Mouse (Mus musculus): ENCODE data around the gene Amz1. TPM values are rescaled to one million over a fixed set of nuclear protein-coding genes. Genes with fewer than 3 reads are reported as not detected.
A peak's percentile ranks its signal among the peaks of the same experiment; 100 is the strongest.

The Amz1 gene
- polyA plus RNA-seq, 1 experiment from 2014 or later, result 0.97 TPM

DNA sequence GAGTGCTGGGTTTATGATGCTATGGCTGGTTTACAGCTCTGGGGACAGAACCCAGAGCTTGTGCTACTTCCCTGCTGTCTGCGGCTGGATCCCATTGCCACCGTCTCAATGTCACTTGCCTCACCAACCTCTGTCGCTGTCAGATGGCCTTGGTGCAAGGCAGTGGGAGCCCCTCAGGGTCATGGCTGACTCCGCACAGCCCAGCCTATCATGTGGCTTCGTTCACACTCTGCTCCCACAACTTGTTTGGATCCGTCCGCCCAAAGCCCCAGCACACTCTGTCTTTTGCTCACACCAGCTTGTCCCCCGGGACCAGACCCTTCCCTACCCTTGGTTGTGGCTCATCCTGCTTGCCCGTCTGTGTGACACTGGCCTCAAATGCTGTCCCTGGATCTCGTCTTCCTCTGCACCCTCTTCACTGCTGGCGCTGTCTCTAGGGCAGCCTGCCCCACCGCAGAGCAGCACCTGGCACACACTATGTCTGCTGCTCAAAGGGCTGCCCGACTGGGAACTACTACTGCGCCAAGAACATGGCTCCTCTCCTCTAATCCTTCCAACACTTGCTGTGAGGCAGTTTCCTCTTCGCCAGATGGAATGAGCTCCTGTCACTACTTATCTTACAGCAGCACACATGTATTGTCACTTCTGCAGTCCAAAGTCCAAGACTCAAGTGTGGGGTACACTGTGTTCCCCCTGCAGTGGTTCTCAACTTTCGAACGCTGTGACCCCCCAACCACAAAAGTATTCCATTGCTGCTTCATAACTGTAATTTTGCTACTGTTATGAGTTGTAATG, 3.2 kb downstream of the Amz1 start:
- H3K4me3 ChIP-seq (replicated peaks), result no peak overlapping the region
- peaks cover 10% of the 10 kb centered on the region for H3K4me1 ChIP-seq (replicated peaks)
- H3K36me3 ChIP-seq, result no peaks in the 10 kb centered on the region
- H3K9ac ChIP-seq, result no peak overlapping the region
- no peaks in the 10 kb centered on the region for H3K27me3 ChIP-seq
- no peaks in the 10 kb centered on the region for H3K9me3 ChIP-seq (replicated peaks)
- DNase-seq (no peak), ATAC-seq (ENCODE audit: low read depth) (no peak)
- H3K4me2 ChIP-seq, result no peak overlapping the region
- no peak overlapping the region for H3K27ac ChIP-seq
- WGBS (ENCODE audit: insufficient replicate concordance), result 61% methylated on average over 17 of the region's 17 CpGs

DNA sequence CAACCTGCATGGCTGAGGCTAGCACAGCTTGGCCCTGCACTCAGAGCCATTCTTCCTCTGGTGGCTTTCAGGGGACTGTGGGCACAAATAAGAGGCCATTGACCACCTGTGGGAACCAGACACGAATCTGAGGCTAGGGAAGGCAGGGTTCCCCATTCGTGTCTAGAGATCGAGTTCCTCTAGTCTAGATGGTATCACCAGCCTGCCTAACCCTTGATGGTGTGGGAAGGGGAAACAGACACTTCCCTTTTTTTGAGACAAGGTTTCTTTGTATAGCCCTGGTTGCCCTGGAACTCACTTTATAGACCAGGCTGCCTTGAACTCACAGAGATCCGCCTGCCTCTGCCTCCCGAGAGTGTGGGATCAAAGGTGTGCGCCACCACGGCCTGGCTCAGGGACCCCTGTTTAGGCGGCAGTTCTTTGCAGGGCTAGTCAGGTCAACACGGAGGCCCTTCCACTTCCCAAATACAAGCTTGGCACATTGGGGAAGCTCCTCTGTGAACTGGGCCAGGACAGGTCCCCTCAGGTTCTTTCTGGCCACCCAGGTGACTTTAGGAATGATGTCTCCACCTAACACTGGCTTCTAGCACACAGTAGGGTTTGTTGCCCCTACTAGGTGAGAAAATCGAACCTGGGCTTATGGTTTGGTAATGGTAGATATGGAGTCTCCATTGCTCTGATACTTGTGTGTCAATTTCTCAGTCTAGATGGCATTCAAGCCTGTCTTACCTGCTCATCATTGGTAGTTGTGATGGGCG, 7.3 kb downstream of the Amz1 start:
- 33% methylated on average over 11 of the region's 11 CpGs for WGBS (ENCODE audit: insufficient replicate concordance)
- ATAC-seq (ENCODE audit: low read depth), result no peak
- no peak overlapping the region for H3K27ac ChIP-seq

DNA sequence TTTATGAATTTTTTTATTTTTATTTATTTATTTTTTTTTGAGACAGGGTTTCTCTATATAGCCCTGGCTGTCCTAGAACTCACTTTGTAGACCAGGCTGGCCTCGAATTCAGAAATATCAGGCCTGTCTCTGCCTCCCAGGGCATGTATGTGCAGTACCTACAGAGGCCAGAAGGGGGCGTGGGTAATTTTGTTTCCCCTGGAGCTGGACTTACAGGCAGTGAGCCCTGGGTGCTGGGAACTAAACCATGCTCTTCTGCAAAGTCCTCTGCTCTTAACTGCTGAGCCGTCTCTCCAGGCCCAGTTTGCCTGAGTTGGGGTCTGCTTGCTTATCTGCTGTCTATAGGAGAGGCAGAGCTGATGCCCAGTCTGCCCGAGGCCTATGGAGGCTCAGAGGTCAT, 8.3 kb downstream of the Amz1 start:
- ATAC-seq (ENCODE audit: low read depth), result no peak
- no peak overlapping the region for H3K4me2 ChIP-seq
- no peaks in the 10 kb centered on the region for H3K36me3 ChIP-seq
- H3K27ac ChIP-seq, result no peak overlapping the region
- H3K4me3 ChIP-seq (replicated peaks), result no peak overlapping the region
- 52% methylated on average over 4 of the region's 4 CpGs for WGBS (ENCODE audit: insufficient replicate concordance)
- no peak overlapping the region for H3K9ac ChIP-seq
- peak; percentile 31 for DNase-seq
- no peaks in the 10 kb centered on the region for H3K9me3 ChIP-seq (replicated peaks)
- H3K4me1 ChIP-seq (replicated peaks), result peaks cover 18% of the 10 kb centered on the region
- peaks cover 33% of the 10 kb centered on the region for H3K27me3 ChIP-seq

More for the DNA sequence above, 7.3 kb downstream of the Amz1 start:
- H3K4me1 ChIP-seq (replicated peaks), result peaks cover 20% of the 10 kb centered on the region
- H3K9ac ChIP-seq, result no peak overlapping the region
- H3K36me3 ChIP-seq, result no peaks in the 10 kb centered on the region
- peaks cover 23% of the 10 kb centered on the region for H3K27me3 ChIP-seq
- H3K9me3 ChIP-seq (replicated peaks), result no peaks in the 10 kb centered on the region
- no peak for DNase-seq
- no peak overlapping the region for H3K4me2 ChIP-seq
- H3K4me3 ChIP-seq (replicated peaks), result no peak overlapping the region

GRCm38 (mm10) chr5:140733336-140733735, 9.4 kb downstream of the Amz1 start:
- DNase-seq (no peak), ATAC-seq (ENCODE audit: low read depth) (no peak)
- H3K27ac ChIP-seq, result no peak overlapping the region
- no peak overlapping the region for H3K9ac ChIP-seq
- H3K4me2 ChIP-seq, result no peak overlapping the region
- H3K9me3 ChIP-seq (replicated peaks), result no peaks in the 10 kb centered on the region
- H3K4me3 ChIP-seq (replicated peaks), result no peak overlapping the region
- peaks cover 41% of the 10 kb centered on the region for H3K27me3 ChIP-seq
- H3K36me3 ChIP-seq, result no peaks in the 10 kb centered on the region
- 31% methylated on average over 3 of the region's 3 CpGs for WGBS (ENCODE audit: insufficient replicate concordance)
- peaks cover 18% of the 10 kb centered on the region for H3K4me1 ChIP-seq (replicated peaks)

- H3K9me3 ChIP-seq (replicated peaks), result no peaks in the 10 kb centered on the region
- H3K4me2 ChIP-seq, result peak overlapping the region; percentile 59
- H3K9ac ChIP-seq, result no peak overlapping the region
- H3K4me1 ChIP-seq (replicated peaks), result peaks cover 18% of the 10 kb centered on the region
- ATAC-seq (ENCODE audit: low read depth) (peak; percentile 39; the same call in 1 of the 2 replicates), DNase-seq (no peak)
- H3K36me3 ChIP-seq, result no peaks in the 10 kb centered on the region
- WGBS (ENCODE audit: insufficient replicate concordance), result under 1% methylated on average over 22 of the region's 22 CpGs
- H3K27me3 ChIP-seq, result peaks cover 46% of the 10 kb centered on the region
- H3K4me3 ChIP-seq (replicated peaks), result peak overlapping the region; percentile 39
- no peak overlapping the region for H3K27ac ChIP-seq
Observed at GRCm38 (mm10) chr5:140735297-140735696, 11.4 kb downstream of the Amz1 start.

DNA sequence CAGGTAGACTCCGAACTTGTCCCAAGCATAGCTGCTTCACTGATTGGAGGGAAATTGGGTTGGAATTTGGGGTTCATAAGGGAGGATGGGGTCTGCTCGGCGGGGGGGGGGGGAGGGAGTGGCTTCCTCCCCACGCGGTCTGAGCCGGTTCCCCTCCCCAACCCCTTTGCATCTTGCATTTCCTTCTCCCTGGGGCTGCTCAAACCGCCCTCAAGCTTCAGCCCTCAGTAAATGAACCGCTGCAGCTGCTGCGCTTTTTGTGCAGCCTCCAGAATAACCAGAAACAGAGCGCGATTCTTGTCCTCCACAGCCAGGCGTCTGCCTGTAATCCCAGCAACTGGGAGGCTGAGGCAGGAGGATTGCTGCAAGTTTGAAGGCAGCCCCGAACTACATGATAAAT, 12.2 kb downstream of the Amz1 start:
- WGBS (ENCODE audit: insufficient replicate concordance), result 6% methylated on average over 13 of the region's 13 CpGs
- Histone ChIP-seq H3K36me3 (no peaks in the 10 kb centered on the region), H3K4me3 (replicated peaks) (no peak overlapping the region), H3K9ac (no peak overlapping the region), H3K4me2 (peak overlapping the region; percentile 59), H3K4me1 (replicated peaks) (peaks cover 18% of the 10 kb centered on the region), H3K27me3 (peaks cover 46% of the 10 kb centered on the region), H3K9me3 (replicated peaks) (no peaks in the 10 kb centered on the region), H3K27ac (no peak overlapping the region)
- DNase-seq (no peak), ATAC-seq (ENCODE audit: low read depth) (no peak)

GRCm38 (mm10) chr5:140739813-140740212, 15.9 kb downstream of the Amz1 start:
- no peak overlapping the region for H3K9ac ChIP-seq

GRCm38 (mm10) chr5:140741040-140741439, 17.1 kb downstream of the Amz1 start:
- Histone ChIP-seq H3K4me1 (replicated peaks) (peaks cover 5% of the 10 kb centered on the region; the same call in 1 of the 2 replicates), H3K4me3 (replicated peaks) (no peak overlapping the region), H3K9ac (no peak overlapping the region), H3K9me3 (replicated peaks) (no peaks in the 10 kb centered on the region), H3K27me3 (peaks cover 30% of the 10 kb centered on the region), H3K36me3 (no peaks in the 10 kb centered on the region), H3K27ac (no peak overlapping the region), H3K4me2 (no peak overlapping the region)
- ATAC-seq (ENCODE audit: low read depth), result no peak
- WGBS (ENCODE audit: insufficient replicate concordance), result 65% methylated on average over 11 of the region's 11 CpGs
- no peak for DNase-seq

More at GRCm38 (mm10) chr5:140739813-140740212, 15.9 kb downstream of the Amz1 start:
- Histone ChIP-seq H3K9me3 (replicated peaks) (no peaks in the 10 kb centered on the region), H3K4me2 (no peak overlapping the region), H3K27ac (no peak overlapping the region), H3K4me1 (replicated peaks) (peaks cover 15% of the 10 kb centered on the region), H3K4me3 (replicated peaks) (no peak overlapping the region), H3K27me3 (peaks cover 42% of the 10 kb centered on the region), H3K36me3 (no peaks in the 10 kb centered on the region)
- ATAC-seq (ENCODE audit: low read depth) (no peak), DNase-seq (no peak)
- 55% methylated on average over 12 of the region's 12 CpGs for WGBS (ENCODE audit: insufficient replicate concordance)

- Histone ChIP-seq H3K36me3 (no peaks in the 10 kb centered on the region), H3K27ac (no peak overlapping the region), H3K9me3 (replicated peaks) (no peaks in the 10 kb centered on the region), H3K4me3 (replicated peaks) (no peak overlapping the region), H3K27me3 (peaks cover 22% of the 10 kb centered on the region), H3K4me2 (no peak overlapping the region), H3K9ac (no peak overlapping the region), H3K4me1 (replicated peaks) (peaks cover 3% of the 10 kb centered on the region; the same call in 1 of the 2 replicates)
- DNase-seq (no peak), ATAC-seq (ENCODE audit: low read depth) (no peak)
Observed at GRCm38 (mm10) chr5:140741877-140742276, 17.9 kb downstream of the Amz1 start.

DNA sequence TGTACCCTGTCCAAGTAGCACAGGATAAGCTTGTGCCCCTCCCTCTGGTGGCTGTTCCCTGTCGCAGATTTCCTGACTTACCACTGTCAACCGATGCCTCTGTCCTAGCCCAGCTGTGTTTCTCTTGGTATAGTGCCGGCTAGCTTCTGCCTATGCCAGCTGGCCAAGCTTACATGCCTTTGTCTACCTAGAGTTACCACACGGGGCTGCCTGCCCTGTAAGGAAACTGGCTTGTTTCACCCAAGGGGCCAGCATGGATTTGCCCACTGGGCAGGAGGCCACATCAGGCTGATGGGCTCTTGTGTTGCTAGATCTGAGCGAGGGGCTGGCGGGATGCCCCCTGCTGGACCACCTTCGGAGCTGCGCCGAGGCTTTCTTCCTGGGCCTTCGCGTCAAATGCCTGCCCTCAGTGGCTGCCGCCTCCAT, 19.8 kb downstream of the Amz1 start:
- Histone ChIP-seq H3K9ac (no peak overlapping the region), H3K27ac (no peak overlapping the region), H3K27me3 (peaks cover 11% of the 10 kb centered on the region), H3K4me1 (replicated peaks) (peaks cover 4% of the 10 kb centered on the region; the same call in 1 of the 2 replicates), H3K4me3 (replicated peaks) (no peak overlapping the region), H3K9me3 (replicated peaks) (no peaks in the 10 kb centered on the region), H3K36me3 (no peaks in the 10 kb centered on the region), H3K4me2 (no peak overlapping the region)
- ATAC-seq (ENCODE audit: low read depth) (no peak), DNase-seq (no peak)
- WGBS (ENCODE audit: insufficient replicate concordance), result 36% methylated on average over 12 of the region's 12 CpGs

DNA sequence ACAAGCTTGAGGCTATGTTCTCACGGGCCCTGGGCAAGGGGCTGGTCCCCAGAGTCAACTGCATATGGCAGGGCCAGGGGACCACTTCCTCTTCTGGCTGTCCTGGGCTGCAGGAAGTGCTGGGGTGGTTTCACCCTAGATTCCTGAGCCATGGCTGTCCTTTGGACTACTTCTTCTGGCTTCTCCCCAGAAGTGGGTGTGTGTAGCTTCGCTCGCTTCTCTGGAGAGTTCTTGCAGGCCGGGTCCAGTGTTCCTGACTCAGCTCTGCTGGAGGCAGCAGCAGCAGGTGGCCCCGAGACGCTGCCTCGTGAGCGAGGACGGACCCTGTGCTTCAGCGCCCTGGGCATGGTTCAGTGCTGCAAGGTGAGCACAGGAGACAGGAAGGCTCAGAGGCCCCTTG, 24.5 kb downstream of the Amz1 start:
- Histone ChIP-seq H3K9ac (no peak overlapping the region), H3K27me3 (peaks cover 5% of the 10 kb centered on the region; the same call in 1 of the 2 replicates), H3K4me3 (replicated peaks) (no peak overlapping the region), H3K4me2 (no peak overlapping the region), H3K9me3 (replicated peaks) (peaks cover 8% of the 10 kb centered on the region; the same call in 1 of the 2 replicates), H3K27ac (no peak overlapping the region), H3K4me1 (replicated peaks) (peaks cover 14% of the 10 kb centered on the region), H3K36me3 (no peaks in the 10 kb centered on the region)
- DNase-seq, result no peak
- 62% methylated on average over 10 of the region's 10 CpGs for WGBS (ENCODE audit: insufficient replicate concordance)
- no peak for ATAC-seq (ENCODE audit: low read depth)

All from liver, embryonic 13.5 days (tissue).